Mouse (Mus musculus): ENCODE results near the gene Vars2. TPM values are rescaled to one million over a fixed set of nuclear protein-coding genes. Genes with fewer than 3 reads are reported as not detected.
A peak's percentile ranks its signal among the peaks of the same experiment; 100 is the strongest.

The Vars2 gene
- polyA plus RNA-seq (2015; fragmentation: Nextera tagmentation; extraction: Ambion mirVana) = 12.7 and 13.5 TPM in 2 replicates

DNA sequence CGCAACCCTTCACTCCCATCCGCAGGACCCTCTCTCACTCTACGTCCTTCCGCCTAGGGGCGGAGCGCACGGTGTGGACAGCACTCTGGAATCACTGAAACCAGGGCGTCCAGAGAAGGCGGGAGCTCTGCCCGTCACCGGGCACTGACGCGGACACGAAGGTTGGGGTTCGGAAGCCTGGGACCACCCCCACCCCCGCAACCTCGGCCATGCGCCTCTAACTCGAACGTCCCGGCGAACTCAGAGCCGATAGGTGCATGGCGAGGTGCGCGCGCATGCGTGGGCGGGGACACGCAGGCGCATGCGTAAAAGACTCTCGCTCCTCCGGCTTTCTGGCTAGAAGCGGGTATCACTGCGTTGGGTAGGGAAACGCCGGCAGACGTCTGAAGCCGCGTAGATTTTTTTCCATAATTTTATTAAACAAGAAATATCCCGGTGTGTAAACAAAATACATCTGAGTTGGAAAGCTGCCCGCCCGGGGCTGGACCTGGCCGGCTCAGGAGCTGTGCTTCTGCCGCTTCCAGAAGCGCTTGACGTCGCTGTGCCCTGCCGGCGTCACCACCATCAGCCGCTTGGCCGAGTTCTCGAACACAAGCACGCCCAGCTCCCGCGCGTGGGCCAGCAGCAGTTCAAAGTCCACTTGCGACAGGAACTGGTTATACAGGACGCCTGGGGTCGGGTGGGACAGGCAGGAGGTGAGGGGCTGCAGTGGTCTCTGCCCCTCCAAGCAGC is at the start of gene Vars2:
TSS of gene Vars2 (minus strand) at position 259 of the 732 bp plus-strand sequence.
- under 1% methylated on average over 61 of the region's 61 CpGs for WGBS
- DNase-seq (ENCODE audit: low spot score) = peak; percentile 96
- H3K4me2 ChIP-seq (ENCODE audit: low read length) = peak within 1 kb of the TSS; percentile 95
- peaks cover 12% of the 10 kb centered on the region for H3K4me1 ChIP-seq (replicated peaks; ENCODE audit: insufficient read depth, low read length)
- peaks cover 13% of the 10 kb centered on the region; the same call in 1 of the 2 replicates for H3K36me3 ChIP-seq (ENCODE audit: insufficient read depth, low read length)
- H3K9ac ChIP-seq (ENCODE audit: low read depth, low read length) = peak within 1 kb of the TSS; percentile 77
- H3K27me3 ChIP-seq (ENCODE audit: insufficient read depth, low read length) = no peaks in the 10 kb centered on the region
- ATAC-seq (replicated peaks; ENCODE audit: low FRiP score, low read depth) = peak; percentile 84
- H3K9me3 ChIP-seq (replicated peaks; ENCODE audit: low read length) = no peaks in the 10 kb centered on the region
- 0 out of 2 replicates have a peak, but pooled peaks have one; percentile 1 for TF ChIP-seq CTCF (IDR thresholded peaks at IDR 0.05; ENCODE audit: low read depth)
- peak within 1 kb of the TSS; percentile 64 for H3K4me3 ChIP-seq (replicated peaks; ENCODE audit: low read depth, low read length)
- peak within 1 kb of the TSS; percentile 87 for H3K27ac ChIP-seq

DNA sequence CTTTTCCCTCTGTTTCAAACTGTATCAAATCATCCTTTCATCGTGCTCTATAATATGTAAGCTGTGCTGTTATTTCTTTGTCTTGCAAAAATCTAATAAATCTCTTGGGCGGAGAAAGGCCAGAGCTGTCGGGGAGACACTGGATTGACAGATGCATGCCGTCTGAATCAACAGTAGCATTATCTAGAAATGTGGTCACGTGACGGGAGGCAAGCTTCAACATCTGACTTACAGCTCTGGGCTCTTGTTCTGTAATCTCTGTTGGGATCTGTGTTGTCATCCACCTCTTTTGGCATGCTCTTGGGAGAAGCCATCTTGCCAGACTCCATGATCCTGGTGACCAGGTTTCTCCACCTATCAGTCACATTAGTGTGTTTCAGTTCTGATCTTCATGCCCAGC is 49.7 kb upstream of the Vars2 start:
- H3K4me3 ChIP-seq (replicated peaks; ENCODE audit: low read depth, low read length) = no peak overlapping the region
- ATAC-seq (replicated peaks; ENCODE audit: low FRiP score, low read depth) = no peak
- 0 out of 2 replicates have a peak, but pooled peaks cover 9% of the 10 kb centered on the region for H3K4me1 ChIP-seq (replicated peaks; ENCODE audit: insufficient read depth, low read length)
- no peaks in the 10 kb centered on the region for H3K27me3 ChIP-seq (ENCODE audit: insufficient read depth, low read length)
- H3K27ac ChIP-seq = no peak overlapping the region
- DNase-seq (ENCODE audit: low spot score) = no peak
- no peak for TF ChIP-seq CTCF (IDR thresholded peaks at IDR 0.05; ENCODE audit: low read depth)
- WGBS = 84% methylated on average over 6 of the region's 6 CpGs
- H3K9me3 ChIP-seq (replicated peaks; ENCODE audit: low read length) = no peaks in the 10 kb centered on the region
- no peak overlapping the region for H3K9ac ChIP-seq (ENCODE audit: low read depth, low read length)
- H3K36me3 ChIP-seq (ENCODE audit: insufficient read depth, low read length) = no peaks in the 10 kb centered on the region
- H3K4me2 ChIP-seq (ENCODE audit: low read length) = no peak overlapping the region

DNA sequence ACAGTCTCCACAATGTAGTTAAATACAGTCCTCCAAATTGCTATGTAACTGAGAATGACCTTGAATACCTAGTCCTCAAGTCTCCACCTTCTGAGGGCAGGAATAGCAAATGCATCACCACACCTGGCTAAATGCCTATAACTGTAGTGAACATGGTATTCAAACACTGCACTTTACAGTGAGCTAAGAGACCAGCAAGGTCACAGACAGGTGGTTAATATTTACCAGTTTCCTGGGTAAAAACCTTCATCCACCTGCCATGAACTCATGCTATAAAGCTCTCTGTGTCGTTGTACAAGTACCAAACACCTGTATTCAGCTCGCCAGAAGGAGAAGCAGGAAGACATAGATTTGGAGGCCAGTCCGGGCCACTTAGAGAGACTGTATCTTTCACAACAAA is 48.7 kb upstream of the Vars2 start:
- no peak for DNase-seq (ENCODE audit: low spot score)
- Histone ChIP-seq H3K9ac (ENCODE audit: low read depth, low read length) (no peak overlapping the region), H3K4me2 (ENCODE audit: low read length) (no peak overlapping the region), H3K4me3 (replicated peaks; ENCODE audit: low read depth, low read length) (no peak overlapping the region), H3K9me3 (replicated peaks; ENCODE audit: low read length) (no peaks in the 10 kb centered on the region), H3K36me3 (ENCODE audit: insufficient read depth, low read length) (no peaks in the 10 kb centered on the region), H3K27me3 (ENCODE audit: insufficient read depth, low read length) (no peaks in the 10 kb centered on the region), H3K4me1 (replicated peaks; ENCODE audit: insufficient read depth, low read length) (0 out of 2 replicates have a peak, but pooled peaks cover 4% of the 10 kb centered on the region), H3K27ac (peak overlapping the region; percentile 50; the same call in 1 of the 2 replicates)
- 67% methylated on average over 3 of the region's 3 CpGs for WGBS
- peak; percentile 61 for ATAC-seq (replicated peaks; ENCODE audit: low FRiP score, low read depth)
- TF ChIP-seq CTCF (IDR thresholded peaks at IDR 0.05; ENCODE audit: low read depth) = no peak

DNA sequence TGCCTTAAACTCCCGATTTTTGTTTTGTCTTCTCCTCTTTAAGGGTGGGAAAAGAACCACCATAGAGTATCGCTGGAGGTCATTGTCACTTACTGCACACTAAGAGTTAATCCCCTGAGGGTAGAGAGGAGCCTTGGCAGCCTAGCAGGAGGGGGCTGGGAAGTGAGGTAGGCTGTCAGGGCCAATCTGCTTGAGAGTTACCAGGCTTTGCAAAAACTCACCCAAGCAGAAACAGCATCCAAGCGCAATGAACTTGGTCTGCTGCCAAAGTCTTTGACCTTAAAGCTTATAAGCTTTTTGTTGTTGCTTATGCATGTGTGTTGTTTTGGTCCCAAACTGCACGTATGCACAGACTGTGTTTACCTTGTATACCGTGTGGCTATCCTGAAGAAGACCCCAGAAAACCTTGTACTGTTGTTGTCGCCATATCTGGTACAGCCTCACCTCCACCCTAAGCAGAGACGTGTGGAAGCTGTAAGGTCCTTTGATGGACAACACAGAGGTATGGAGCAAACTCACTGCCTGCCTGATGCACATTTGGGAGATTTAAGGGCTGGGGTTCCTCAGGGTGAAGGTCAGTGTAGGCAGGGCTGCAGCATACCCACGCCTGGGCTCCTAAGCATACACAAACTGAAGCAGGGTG is 43.4 kb upstream of the Vars2 start:
- H3K4me3 ChIP-seq (replicated peaks; ENCODE audit: low read depth, low read length) = no peak overlapping the region
- ATAC-seq (replicated peaks; ENCODE audit: low FRiP score, low read depth) (peak; percentile 78; the same call in 1 of the 2 replicates), DNase-seq (ENCODE audit: low spot score) (peak; percentile 73)
- H3K27ac ChIP-seq = peak overlapping the region; percentile 81
- H3K9ac ChIP-seq (ENCODE audit: low read depth, low read length) = no peak overlapping the region
- no peak for TF ChIP-seq CTCF (IDR thresholded peaks at IDR 0.05; ENCODE audit: low read depth)
- no peaks in the 10 kb centered on the region for H3K36me3 ChIP-seq (ENCODE audit: insufficient read depth, low read length)
- no peak overlapping the region for H3K4me2 ChIP-seq (ENCODE audit: low read length)
- 14% methylated on average over 8 of the region's 8 CpGs for WGBS
- H3K27me3 ChIP-seq (ENCODE audit: insufficient read depth, low read length) = no peaks in the 10 kb centered on the region
- H3K9me3 ChIP-seq (replicated peaks; ENCODE audit: low read length) = no peaks in the 10 kb centered on the region
- peaks cover 12% of the 10 kb centered on the region; the same call in 1 of the 2 replicates for H3K4me1 ChIP-seq (replicated peaks; ENCODE audit: insufficient read depth, low read length)

DNA sequence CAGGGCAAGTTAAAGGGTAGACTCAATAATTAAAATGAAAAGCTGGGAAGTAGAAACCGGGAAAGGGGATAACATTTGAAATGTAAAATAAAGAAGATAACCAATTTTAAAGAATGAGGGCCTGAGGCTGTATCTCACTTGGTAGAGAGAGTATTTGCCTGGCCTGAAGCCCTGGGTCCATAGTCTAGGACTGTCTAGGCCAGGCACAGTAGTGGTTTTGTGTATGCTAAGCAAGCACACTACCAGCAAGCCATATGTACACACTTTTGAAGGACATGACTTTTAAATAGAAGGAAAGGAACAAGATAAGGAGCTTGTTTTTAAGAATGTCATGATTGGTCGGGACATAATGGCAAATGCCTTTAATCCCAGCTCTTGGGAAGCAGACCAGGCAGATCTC is 41.2 kb upstream of the Vars2 start:
- 74% methylated on average over 2 of the region's 2 CpGs for WGBS
- Histone ChIP-seq H3K9ac (ENCODE audit: low read depth, low read length) (no peak overlapping the region), H3K4me1 (replicated peaks; ENCODE audit: insufficient read depth, low read length) (peaks cover 19% of the 10 kb centered on the region), H3K9me3 (replicated peaks; ENCODE audit: low read length) (no peaks in the 10 kb centered on the region), H3K36me3 (ENCODE audit: insufficient read depth, low read length) (no peaks in the 10 kb centered on the region), H3K4me3 (replicated peaks; ENCODE audit: low read depth, low read length) (no peak overlapping the region), H3K27me3 (ENCODE audit: insufficient read depth, low read length) (no peaks in the 10 kb centered on the region), H3K27ac (no peak overlapping the region), H3K4me2 (ENCODE audit: low read length) (no peak overlapping the region)
- no peak for TF ChIP-seq CTCF (IDR thresholded peaks at IDR 0.05; ENCODE audit: low read depth)
- ATAC-seq (replicated peaks; ENCODE audit: low FRiP score, low read depth) (no peak), DNase-seq (ENCODE audit: low spot score) (no peak)

DNA sequence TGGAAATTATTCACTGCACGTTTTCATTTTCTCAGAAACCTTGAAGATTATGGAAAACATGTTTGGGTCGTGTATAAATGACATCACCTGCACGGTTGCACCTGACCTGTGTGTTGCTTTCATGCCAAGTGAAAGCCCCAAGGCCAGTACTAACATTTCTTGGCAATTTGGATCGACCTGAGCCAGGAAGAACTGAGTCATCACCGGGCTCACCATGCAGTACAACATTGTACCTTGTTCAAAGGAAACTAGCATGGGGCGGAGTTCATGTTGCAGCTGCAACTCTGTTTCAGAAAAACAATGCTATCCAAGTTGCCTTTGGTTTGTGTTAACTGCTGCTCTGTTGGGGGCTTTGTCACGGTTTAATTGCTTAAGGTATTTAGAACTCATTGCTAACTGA is 40.5 kb upstream of the Vars2 start:
- Histone ChIP-seq H3K27ac (no peak overlapping the region), H3K4me1 (replicated peaks; ENCODE audit: insufficient read depth, low read length) (peaks cover 19% of the 10 kb centered on the region), H3K27me3 (ENCODE audit: insufficient read depth, low read length) (no peaks in the 10 kb centered on the region), H3K4me3 (replicated peaks; ENCODE audit: low read depth, low read length) (no peak overlapping the region), H3K4me2 (ENCODE audit: low read length) (no peak overlapping the region), H3K9ac (ENCODE audit: low read depth, low read length) (no peak overlapping the region), H3K9me3 (replicated peaks; ENCODE audit: low read length) (no peaks in the 10 kb centered on the region), H3K36me3 (ENCODE audit: insufficient read depth, low read length) (no peaks in the 10 kb centered on the region)
- TF ChIP-seq CTCF (IDR thresholded peaks at IDR 0.05; ENCODE audit: low read depth) = no peak
- DNase-seq (ENCODE audit: low spot score) (peak; percentile 30), ATAC-seq (replicated peaks; ENCODE audit: low FRiP score, low read depth) (no peak)
- 58% methylated on average over 7 of the region's 7 CpGs for WGBS

All from kidney, postnatal 0 days (tissue).